Mouse (Mus musculus) spleen, postnatal 10 days (tissue): Measurements from ENCODE around the gene Nrtn.

Experiments
- DNase-seq, 2 experiments: peaks; one replicate each; pipeline ENCODE4 v3.0.0; 2021 to 2022; ENCODE audit warnings: low spot score in 2 of 2

Gene Nrtn

DNA sequence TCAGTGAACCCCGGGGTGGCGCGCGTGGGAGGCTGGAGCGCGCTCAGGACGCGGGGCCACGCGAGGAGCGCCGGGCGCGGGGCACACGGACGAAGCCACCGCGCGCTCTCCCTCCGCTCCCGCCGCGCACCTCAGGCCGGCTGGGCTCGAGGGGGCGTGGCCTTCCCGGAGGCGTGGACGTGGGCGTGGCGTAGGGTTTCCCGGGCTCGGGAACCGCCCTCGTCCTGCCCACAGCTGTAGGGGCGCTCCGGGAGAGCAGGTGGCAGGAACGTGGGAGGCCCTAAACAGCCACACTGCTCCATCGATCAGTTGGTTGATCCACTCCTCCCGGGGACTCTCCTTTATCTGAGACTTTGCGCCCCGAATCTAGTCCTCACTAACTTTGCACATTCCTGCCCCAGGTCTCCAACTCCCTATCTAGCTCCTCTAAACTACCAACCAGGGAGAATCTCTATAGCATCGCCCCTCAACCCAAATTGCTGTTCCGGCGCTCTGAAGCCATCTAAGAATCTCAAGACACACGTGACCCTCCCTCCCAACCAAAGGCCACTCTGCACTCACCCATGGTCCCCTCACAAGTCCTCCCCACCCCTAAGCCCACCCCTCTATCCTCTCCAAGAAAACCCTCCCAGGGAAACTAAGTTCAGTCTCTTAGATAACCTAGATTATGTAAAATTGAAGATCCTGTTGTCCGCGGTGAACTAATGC is at the start of gene Nrtn:
Gene Nrtn (minus strand): TSS at position 115 of the 708 bp plus-strand sequence.
- DNase-seq: peak; percentile 85 to 90

DNA sequence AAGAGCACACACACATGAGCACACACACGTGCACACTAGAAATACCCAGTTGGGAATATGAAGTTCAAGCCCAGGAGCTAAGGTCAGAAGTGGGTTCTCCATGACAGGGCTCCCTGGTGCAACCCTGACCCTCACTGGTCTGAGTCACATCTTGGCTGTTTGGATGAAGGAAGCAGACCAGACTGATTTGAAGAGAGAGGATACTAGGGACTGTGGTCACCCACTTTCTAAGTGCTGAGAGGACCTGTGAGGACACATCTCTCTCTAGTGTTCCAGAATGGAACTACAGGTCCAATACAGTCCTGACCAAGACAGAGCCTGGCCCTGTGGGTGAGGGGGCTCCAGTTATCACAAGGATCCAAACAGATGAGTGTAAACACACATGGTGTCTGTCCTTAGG is 48.5 kb upstream of the Nrtn start:
- DNase-seq: no peak

DNA sequence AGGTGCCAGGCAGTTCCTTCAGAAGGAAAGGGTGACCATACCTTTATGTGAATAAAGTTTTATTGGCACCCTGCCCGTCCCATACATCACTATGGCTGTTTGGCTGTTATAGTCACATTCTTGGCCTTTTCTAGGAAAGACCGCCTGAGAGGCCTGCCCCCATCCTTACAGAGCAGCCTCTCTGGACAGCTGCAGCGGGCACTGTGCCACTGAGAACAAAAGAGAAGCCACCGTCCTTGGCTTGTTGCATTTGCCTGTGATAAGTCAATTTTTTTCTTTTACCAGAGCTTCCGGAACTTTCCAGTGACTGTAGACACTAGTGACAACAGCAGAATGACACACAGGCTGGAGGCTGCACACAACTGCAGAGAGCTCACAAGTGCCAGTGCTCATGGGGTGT is 47.6 kb upstream of the Nrtn start:
- no peak for DNase-seq

DNA sequence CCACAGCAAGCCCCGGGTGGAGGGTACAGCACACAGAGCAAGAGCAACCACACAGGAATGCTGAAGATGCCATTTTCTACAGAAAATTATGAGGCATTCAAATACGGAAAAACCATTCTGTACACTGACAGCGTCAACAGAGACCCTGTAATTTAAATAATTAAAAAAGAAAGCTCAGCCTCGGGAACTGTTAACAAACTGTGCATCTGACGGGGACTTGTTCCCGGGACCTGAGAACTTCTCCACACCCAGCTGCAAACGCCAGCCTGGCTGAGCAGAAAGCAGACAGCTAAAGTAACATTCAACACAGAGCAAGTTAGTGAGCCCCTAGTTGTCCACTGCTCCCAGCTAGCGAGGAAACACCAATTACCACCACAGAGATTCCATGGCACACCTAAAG is 44.7 kb upstream of the Nrtn start:
- no peak for DNase-seq

DNA sequence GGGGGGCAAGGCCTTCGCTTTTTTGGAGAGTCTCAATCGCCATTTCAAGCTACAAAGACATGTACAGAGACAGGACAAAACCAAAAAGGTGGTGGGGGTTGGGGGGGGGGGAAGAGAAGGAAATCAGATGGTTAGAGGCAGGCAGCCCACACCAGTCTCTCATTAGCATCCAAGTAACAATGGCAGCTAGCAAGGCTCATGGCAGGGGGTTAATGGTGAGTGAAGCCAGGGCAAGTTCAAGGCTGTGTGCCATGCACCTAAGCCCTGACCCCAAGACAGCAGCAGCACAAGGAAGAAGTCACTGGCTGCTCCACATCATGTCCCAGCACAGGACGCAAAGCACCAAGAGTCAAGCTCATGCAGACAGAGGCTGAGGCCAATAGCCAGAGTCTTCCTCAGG is 41.9 kb upstream of the Nrtn start:
- no peak for DNase-seq

DNA sequence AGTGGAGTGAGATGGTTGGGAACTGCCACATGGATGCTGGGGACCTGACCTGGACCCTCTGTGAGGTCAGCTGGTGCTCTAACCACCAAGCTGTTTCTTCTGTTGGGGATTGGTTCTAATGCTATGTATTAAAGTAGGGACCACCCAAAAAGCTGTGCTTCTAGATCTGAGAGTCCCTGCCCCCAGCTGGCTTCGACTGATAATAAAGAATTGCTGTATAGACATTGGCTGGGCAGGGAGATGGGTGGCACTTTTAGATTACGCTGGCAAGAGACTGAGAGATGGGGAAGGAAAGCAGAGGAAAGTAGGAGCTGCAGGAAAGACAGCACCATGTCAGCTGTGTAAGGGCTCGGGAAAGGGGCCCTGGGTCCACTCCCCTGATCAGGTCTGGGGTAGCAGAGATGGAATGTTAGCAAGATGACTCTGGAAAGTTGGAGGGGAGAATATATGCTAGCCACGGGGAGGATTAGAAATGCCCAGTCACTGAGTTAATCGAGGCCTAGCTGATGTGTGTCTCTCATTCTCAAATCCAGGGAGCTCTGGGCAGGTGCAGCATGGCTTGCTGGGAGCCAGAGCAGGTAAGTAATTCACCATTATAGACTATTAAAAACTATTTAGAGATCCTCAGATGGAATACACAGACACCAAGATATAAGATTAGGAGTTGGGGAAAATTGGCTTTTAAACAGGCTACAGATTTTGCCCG is 36.4 kb upstream of the Nrtn start:
- DNase-seq: peak in 1 of 2 experiments; percentile 61

DNA sequence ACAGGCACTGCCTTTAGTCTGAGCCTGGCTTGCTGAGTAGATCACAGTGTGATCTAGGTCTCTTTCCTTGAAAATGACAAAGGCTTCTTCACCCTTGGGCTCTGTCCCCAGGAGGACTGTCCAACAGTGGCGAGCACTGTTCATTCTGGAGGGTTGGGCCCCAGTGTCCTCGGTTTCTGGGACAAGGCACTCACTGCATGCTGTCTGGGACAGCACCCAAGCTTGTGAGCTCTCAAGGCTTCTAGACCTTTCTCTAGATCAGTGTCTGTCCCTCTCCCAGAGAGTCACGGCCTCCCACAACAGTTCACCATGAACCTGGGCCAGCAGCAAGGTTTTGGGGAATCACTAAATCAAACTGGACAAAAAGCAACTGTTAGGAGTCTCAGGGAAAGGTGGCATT is 35.3 kb upstream of the Nrtn start:
- no peak for DNase-seq

DNA sequence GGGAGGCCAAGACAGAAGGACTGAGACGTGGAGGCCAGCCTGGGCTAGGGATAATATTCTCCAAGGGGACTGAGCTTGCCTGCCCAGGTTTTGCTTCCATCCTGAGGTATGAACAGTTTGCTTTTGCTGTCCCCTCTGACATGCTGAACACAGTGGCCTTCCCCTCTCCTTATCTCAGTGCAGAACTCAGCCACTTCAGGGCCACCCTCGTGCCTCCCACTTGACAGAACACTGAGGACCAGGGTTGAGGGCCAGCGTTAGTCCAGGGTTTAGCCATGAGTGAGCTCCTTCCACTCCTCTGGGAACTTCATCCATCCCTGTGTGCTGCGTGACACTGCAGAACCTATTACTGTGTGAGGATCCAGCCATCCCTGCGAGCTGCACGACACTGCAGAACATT is 32.0 kb upstream of the Nrtn start:
- DNase-seq: no peak

DNA sequence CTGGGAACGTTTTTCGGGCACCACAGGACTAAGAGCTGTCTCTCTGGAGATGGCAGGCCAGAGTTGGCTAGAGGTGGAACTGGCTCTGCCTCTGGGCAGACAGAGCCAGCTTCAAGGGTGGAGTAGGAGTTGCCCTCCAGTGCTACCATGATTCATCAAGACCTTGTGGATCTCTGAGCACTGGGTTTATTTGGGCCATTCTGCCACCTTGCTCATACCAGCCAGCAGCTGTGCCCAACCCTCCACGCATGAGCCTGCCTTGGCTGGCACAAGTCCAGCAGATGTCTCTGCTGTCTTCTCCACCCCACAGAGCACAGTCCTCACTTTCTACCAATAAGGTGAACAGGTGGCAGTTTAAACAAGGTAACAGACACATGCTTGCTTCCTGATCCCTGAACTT is 31.6 kb upstream of the Nrtn start:
- no peak for DNase-seq

DNA sequence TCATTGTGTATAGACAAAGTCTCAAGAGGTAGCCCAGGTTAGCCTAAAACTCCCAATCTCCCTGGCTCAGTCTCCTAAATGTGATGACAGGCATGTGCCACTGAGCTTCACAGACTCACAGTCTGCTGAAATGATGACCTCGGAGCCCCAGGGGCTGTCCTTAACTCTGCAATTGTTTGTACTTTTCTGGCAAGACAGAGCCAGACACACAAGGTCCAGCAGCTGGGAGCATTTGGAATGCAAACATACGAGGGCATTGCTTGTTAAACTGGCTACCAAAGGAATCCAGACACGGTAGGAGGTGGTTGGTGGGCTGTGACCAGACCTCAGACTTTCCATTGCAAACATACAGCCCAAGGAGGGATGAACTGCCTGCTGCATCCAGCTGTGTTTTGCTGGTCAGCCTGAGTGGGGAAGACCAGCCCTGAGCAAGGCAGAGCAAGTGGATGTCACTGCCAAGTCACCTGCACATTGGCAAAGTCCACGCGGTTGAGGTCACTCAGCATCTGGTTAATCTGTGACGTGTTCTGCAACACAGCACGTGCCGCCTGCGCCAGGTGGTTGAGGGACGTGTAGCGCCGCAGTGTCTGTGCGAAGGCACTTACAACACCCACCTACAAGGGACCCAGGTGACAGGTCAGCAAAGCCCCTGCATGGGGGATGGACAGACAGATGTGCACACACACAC is 23.1 kb upstream of the Nrtn start:
- no peak for DNase-seq

DNA sequence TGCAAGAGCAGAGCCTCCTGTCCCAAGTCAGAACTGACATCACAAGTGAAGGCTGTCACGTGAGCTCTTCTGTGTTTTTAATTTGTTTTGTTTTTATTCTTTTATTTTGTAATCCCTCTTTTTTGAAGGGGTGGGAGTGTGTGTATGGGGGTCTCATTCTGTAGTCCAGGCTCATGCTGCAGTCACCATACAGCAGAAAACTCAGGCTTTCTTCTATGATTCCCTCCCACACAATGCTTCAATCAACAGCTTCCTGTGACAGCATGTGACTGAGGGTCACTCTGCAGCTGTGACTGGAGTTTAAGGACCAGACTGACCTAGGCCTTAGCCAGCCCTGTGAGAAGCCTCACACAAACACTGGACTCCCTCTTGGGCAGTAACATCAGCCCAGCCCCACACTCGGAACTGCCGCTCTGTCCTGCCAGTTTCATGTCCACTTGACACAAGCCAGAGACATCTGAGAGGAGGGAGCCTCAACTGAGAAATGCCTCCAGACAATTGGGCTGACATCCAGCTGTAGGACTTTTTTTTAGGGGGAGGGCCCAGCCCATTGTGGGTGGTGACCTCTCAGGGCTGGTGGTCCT is 21.5 kb upstream of the Nrtn start:
- DNase-seq: no peak

DNA sequence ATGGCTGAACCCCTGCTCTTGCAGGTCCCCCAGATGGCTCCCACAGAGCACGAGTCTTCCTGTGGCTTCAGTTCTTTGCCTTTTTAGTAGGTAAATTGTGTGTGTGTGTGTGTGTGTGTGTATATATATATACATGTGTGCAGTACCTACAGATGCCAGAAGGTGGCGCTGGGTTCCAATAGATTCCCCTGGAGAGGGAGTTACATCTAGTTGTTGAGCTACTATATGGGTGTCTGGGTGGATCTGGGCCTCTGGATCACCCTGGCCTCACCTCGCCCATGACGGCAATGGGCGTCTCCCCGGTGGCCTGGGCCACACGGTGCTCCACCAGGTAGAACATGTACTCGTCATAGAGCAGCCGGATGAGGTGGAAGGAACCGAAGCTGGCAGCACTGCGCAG is 20.2 kb upstream of the Nrtn start:
- DNase-seq: peak in 1 of 2 experiments; percentile 55

DNA sequence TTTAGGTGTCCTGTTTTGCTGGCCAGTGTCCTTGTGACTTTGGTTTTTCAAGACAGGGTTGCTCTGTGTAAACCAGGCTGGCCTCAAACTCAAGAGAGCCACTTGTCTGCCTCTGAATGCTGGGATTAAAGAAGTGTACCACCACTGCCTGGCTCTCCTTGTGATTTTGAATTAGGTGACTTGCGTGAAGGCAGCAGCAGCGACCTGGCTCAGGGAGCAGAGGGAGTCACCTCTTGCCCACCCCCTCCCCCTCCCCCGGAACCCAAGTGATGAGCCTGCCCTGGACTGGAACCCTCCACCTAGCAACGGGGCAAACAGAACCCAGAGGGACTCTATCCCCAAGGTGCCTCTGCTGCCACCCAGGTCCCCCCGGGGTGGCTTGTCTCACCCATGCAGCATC is 12.6 kb upstream of the Nrtn start, which contains the start of gene Prr22:
Gene Prr22 (plus strand): TSS at position 301 of the 400 bp plus-strand sequence.
- no peak for DNase-seq

DNA sequence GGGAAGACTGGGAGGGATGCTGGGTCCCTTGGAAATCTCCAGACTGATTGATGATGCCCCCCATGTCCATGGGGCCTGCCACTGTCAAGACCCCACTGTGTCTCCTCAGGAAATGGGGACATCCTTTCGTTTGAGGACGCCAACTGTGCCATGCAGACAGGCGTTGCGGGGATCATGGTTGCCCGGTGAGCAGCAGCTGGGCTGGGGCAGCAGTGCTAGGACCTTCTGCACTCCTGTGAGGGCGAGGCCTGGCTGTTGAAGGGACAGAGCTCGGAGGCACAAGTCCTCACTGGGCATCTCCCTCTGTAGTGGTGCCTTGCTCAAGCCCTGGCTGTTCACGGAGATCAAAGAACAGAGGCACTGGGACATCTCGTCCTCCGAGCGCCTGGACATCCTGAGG is 11.6 kb upstream of the Nrtn start:
- no peak for DNase-seq

DNA sequence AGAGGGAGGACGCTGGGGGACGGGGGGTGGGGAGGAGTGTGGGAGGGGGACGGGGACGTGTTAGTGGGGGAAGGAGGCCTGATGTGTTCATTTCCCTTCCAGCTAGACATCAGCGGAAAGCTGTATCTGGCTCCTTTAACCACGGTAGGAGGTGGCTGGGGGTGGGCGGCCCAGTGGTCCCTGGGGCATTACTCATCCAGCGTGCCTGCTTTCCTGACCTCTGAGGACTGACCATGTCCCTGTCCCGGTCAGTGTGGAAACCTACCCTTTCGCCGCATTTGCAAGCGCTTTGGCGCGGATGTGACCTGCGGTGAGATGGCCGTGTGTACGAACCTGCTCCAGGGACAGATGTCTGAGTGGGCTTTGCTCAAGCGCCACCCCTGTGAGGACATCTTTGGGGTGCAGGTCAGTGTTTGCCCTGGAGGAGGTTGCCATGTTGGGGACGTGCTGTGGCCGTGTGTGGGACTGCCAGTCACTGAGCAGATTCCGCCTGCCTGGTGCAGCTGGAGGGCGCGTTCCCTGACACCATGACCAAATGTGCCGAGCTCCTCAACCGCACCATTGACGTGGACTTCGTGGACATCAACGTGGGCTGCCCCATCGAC is 10.3 kb upstream of the Nrtn start:
- no peak for DNase-seq

DNA sequence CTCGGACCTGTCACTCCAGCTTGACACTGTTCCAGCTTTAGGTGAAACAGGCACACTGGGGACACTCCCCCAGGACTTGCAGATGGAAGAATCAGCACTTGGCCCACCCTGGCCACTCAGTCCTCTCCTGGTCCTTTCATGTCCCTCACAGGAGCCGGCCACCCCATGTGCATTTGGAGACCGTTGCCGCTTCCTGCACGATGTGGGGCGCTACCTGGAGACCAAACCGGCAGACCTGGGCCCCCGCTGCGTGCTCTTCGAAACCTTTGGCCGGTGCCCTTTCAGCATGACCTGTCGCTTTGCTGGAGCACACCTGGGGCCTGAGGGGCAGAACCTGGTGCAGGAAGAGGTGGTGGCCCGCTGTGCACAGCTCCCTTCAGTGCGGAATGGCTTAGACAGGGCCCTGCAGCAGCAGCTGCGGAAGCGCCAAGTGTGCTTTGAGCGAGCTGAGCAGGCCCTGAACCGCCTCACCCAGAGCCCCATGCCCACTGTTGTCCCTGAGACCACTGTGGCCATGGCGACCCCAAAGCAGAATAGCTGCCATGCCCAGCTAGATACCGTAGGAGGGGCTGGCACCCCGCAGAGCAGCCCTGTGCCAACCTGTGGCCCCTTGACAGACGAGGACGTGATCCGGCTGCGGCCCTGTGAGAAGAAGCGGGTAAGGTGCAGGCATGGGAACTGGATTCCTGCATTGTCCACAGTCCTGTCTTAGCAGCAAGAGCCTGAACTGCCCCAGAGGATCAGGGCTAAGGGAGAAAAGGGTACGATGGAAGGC is 9.5 kb upstream of the Nrtn start:
- DNase-seq: no peak

DNA sequence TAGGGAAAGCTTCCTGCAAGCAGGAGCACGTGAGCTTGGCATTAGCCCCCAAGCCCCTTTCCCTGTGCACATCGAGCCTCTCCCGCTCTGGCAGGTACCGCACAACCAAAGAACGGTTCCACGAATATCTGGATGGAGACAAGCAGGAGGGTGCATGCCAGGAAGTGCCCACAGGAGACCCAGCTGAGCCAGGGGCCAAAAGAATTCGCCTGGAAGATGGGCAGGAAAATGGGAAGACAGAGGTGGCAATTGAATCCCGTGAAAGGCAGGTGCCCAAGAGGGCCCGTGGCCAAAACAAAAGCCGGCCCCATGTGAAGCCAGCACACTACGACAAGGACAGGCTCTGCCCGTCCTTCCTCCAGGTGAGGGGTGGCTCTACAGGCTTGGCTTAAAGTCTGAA is 8.1 kb upstream of the Nrtn start:
- no peak for DNase-seq

DNA sequence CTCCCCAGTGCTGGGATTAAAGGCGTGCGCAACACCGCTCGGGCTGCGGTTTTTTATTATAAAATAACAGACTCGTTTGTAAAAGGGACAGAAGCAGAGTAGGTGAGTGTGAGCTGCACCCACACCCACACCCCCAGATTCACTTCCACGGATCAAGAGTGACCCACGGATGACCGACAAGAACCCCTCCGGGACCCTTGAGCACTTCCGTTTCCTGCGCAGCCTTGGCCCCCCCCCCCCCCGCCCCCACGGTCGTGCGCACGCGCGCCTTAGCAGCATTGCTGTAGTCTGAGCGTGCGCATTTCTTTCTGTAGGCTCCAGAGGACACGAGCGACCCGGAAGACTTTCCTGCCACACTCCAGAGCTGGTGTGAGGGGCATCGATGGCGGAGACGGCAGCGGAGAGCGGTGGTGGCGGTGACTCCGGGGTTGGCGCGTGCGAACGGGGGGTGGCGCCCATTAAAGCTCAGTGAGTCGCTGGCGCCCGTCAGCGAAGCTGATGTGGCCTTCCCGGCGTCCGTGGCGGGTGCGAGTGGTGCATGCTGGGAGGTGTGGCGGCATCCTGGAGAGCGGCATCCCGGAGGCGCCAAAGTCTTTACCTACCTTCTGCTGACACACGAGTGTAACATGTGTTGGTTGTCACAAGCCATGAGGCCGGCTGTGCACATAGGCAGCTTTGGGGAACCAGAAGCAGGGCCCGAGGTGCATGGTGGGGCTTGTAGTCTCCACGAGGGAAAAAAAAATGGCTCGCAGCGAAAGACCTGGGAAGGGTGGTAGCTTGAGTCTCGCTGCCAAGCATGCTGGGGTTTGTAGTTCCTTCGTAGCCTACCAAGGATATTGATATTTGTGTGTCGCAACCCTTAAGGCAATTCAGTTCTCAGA is 7.4 kb upstream of the Nrtn start, which contains the start of gene Dus3l:
Gene Dus3l (plus strand): TSS at position 284 of the 881 bp plus-strand sequence.
- DNase-seq: peak; percentile 89 to 97

DNA sequence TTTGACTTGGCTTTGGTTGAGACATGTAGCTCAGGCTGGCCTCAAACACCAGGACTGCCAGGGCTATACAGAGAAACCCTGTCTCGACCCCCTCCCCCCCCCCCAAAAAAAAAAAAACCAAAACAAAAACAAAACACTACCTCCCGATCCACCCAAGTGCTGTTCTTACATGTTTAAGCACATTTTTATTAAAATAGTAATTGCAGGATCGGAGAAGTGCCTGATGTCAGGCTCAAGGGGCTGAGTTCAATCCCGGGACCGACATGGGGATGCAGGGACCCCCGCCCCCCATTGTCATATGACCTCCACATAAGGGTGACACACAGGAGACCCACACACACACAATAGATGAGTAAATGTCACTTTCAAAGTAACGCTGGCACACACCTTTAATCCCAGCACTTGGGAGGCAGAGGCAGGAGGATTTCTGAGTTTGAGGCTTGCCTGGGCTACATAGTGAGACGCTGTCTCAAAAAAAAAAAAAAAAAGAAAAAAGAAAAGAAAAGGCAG is 6.5 kb upstream of the Nrtn start:
- DNase-seq: no peak
